Mouse (Mus musculus) large intestine, adult 2 months (tissue): ENCODE results near the gene Iqca. TPM values are rescaled to one million over a fixed set of nuclear protein-coding genes. Genes with fewer than 3 reads are reported as not detected.

ENCODE experiments used
- DNase-seq: peaks from one replicate; pipeline ENCODE4 v3.0.0-alpha.2; 2012; ENCODE audit warnings: low read depth, low spot score
- WGBS: fragments of 180-500 bp; shearing (Covaris S2); methylation state at CpG from one replicate; pipeline ENCODE4 v1.1.7; 2018; 5-methylcytosine and 5-hydroxymethylcytosine counted together
- polyA plus RNA-seq: library from polyadenylated mRNA; depleted of rRNA; stranded (reverse); fragments of >200 nt; gene quantifications from 2 replicates; pipeline ENCODE4 v1.2.3, GENCODE M21; 2012; rRNA removed

Gene Iqca
- polyA plus RNA-seq, 1 experiment = not detected

GRCm38 (mm10) chr1:89998076-89998475, 155.1 kb downstream of the Iqca start:
- DNase-seq = no peak
- WGBS = 48% methylated on average over 7 of the region's 7 CpGs

- WGBS = 7% methylated on average over 25 of the region's 25 CpGs
- DNase-seq = no peak
Observed at GRCm38 (mm10) chr1:89992256-89992655, 160.9 kb downstream of the Iqca start.

Other genes with a start within 250 kb of the Iqca start
- 0.08 and 0.09 TPM in 2 replicates for gene Gbx2, start 222.2 kb downstream of the Iqca start, polyA plus RNA-seq
- gene Asb18, start 138.7 kb downstream of the Iqca start, polyA plus RNA-seq = not detected in 2 replicates
- 30.3 and 31.5 TPM in 2 replicates for gene Ackr3, start 50.6 kb upstream of the Iqca start, polyA plus RNA-seq